Mouse (Mus musculus): ENCODE measurements around the gene Elovl6. TPM values are rescaled to one million over a fixed set of nuclear protein-coding genes. Genes with fewer than 3 reads are reported as not detected.

Elovl6 gene
- polyA plus RNA-seq, 1 experiment from 2014 or later, result 4.1 TPM

- DNase-seq (ENCODE audit: low spot score) (no peak), ATAC-seq (no peak)
- H3K4me3 ChIP-seq (ENCODE audit: low read depth, low read length), result no peak overlapping the region
- no peak for TF ChIP-seq CTCF (IDR thresholded peaks at IDR 0.05)
- TF ChIP-seq EP300 (IDR thresholded peaks at IDR 0.05), result no peak
- 70% methylated on average over 3 of the region's 3 CpGs for WGBS
- H3K36me3 ChIP-seq (ENCODE audit: insufficient read depth, low read length), result no peaks in the 10 kb centered on the region
- no peaks in the 10 kb centered on the region for H3K27me3 ChIP-seq (replicated peaks; ENCODE audit: insufficient read depth, low read length)
- no peaks in the 10 kb centered on the region for H3K4me1 ChIP-seq (ENCODE audit: insufficient read depth, low read depth, low read length)
- no peak overlapping the region for H3K27ac ChIP-seq (ENCODE audit: low read length)
- no peak overlapping the region for H3K4me2 ChIP-seq (replicated peaks; ENCODE audit: low read depth, low read length)
- H3K9ac ChIP-seq (replicated peaks; ENCODE audit: low read depth), result no peak overlapping the region
- no peaks in the 10 kb centered on the region for H3K9me3 ChIP-seq (ENCODE audit: low read length)
These were observed 61.6 kb downstream of the Elovl6 start for GRCm38 (mm10) chr3:129593735-129594134.

GRCm38 (mm10) chr3:129596098-129596497, 63.9 kb downstream of the Elovl6 start:
- no peak overlapping the region for H3K4me2 ChIP-seq (replicated peaks; ENCODE audit: low read depth, low read length)
- no peak for ATAC-seq

GRCm38 (mm10) chr3:129602289-129602688, 70.1 kb downstream of the Elovl6 start:
- 63% methylated on average over 9 of the region's 9 CpGs for WGBS
- Histone ChIP-seq H3K4me1 (ENCODE audit: insufficient read depth, low read depth, low read length) (no peaks in the 10 kb centered on the region), H3K27ac (ENCODE audit: low read length) (no peak overlapping the region), H3K36me3 (ENCODE audit: insufficient read depth, low read length) (no peaks in the 10 kb centered on the region), H3K9ac (replicated peaks; ENCODE audit: low read depth) (no peak overlapping the region), H3K9me3 (ENCODE audit: low read length) (no peaks in the 10 kb centered on the region), H3K4me3 (ENCODE audit: low read depth, low read length) (no peak overlapping the region), H3K4me2 (replicated peaks; ENCODE audit: low read depth, low read length) (no peak overlapping the region), H3K27me3 (replicated peaks; ENCODE audit: insufficient read depth, low read length) (no peaks in the 10 kb centered on the region)
- TF ChIP-seq EP300 (IDR thresholded peaks at IDR 0.05) (no peak), CTCF (IDR thresholded peaks at IDR 0.05) (no peak)
- ATAC-seq (no peak), DNase-seq (ENCODE audit: low spot score) (no peak)

More at GRCm38 (mm10) chr3:129596098-129596497, 63.9 kb downstream of the Elovl6 start:
- Histone ChIP-seq H3K27me3 (replicated peaks; ENCODE audit: insufficient read depth, low read length) (no peaks in the 10 kb centered on the region), H3K27ac (ENCODE audit: low read length) (no peak overlapping the region), H3K9me3 (ENCODE audit: low read length) (no peaks in the 10 kb centered on the region), H3K4me1 (ENCODE audit: insufficient read depth, low read depth, low read length) (no peaks in the 10 kb centered on the region), H3K9ac (replicated peaks; ENCODE audit: low read depth) (no peak overlapping the region), H3K36me3 (ENCODE audit: insufficient read depth, low read length) (no peaks in the 10 kb centered on the region), H3K4me3 (ENCODE audit: low read depth, low read length) (no peak overlapping the region)
- no peak for DNase-seq (ENCODE audit: low spot score)
- 82% methylated on average over 6 of the region's 6 CpGs for WGBS
- TF ChIP-seq EP300 (IDR thresholded peaks at IDR 0.05) (no peak), CTCF (IDR thresholded peaks at IDR 0.05) (no peak)

GRCm38 (mm10) chr3:129605487-129605886, 73.3 kb downstream of the Elovl6 start:
- Histone ChIP-seq H3K27me3 (replicated peaks; ENCODE audit: insufficient read depth, low read length) (no peaks in the 10 kb centered on the region), H3K27ac (ENCODE audit: low read length) (no peak overlapping the region), H3K36me3 (ENCODE audit: insufficient read depth, low read length) (no peaks in the 10 kb centered on the region), H3K4me1 (ENCODE audit: insufficient read depth, low read depth, low read length) (no peaks in the 10 kb centered on the region), H3K9me3 (ENCODE audit: low read length) (no peaks in the 10 kb centered on the region), H3K4me2 (replicated peaks; ENCODE audit: low read depth, low read length) (no peak overlapping the region), H3K9ac (replicated peaks; ENCODE audit: low read depth) (no peak overlapping the region), H3K4me3 (ENCODE audit: low read depth, low read length) (no peak overlapping the region)
- ATAC-seq, result no peak
- DNase-seq (ENCODE audit: low spot score), result no peak
- TF ChIP-seq EP300 (IDR thresholded peaks at IDR 0.05) (no peak), CTCF (IDR thresholded peaks at IDR 0.05) (no peak)
- 82% methylated on average over 7 of the region's 7 CpGs for WGBS

GRCm38 (mm10) chr3:129605934-129606333, 73.8 kb downstream of the Elovl6 start:
- ATAC-seq (no peak), DNase-seq (ENCODE audit: low spot score) (no peak)
- WGBS, result 81% methylated on average over 6 of the region's 6 CpGs
- H3K27me3 ChIP-seq (replicated peaks; ENCODE audit: insufficient read depth, low read length), result no peaks in the 10 kb centered on the region
- H3K36me3 ChIP-seq (ENCODE audit: insufficient read depth, low read length), result no peaks in the 10 kb centered on the region
- TF ChIP-seq EP300 (IDR thresholded peaks at IDR 0.05) (no peak), CTCF (IDR thresholded peaks at IDR 0.05) (no peak)
- no peak overlapping the region for H3K9ac ChIP-seq (replicated peaks; ENCODE audit: low read depth)
- no peak overlapping the region for H3K27ac ChIP-seq (ENCODE audit: low read length)
- H3K4me1 ChIP-seq (ENCODE audit: insufficient read depth, low read depth, low read length), result no peaks in the 10 kb centered on the region
- no peaks in the 10 kb centered on the region for H3K9me3 ChIP-seq (ENCODE audit: low read length)
- H3K4me3 ChIP-seq (ENCODE audit: low read depth, low read length), result no peak overlapping the region
- no peak overlapping the region for H3K4me2 ChIP-seq (replicated peaks; ENCODE audit: low read depth, low read length)

- Histone ChIP-seq H3K4me3 (ENCODE audit: low read depth, low read length) (no peak overlapping the region), H3K36me3 (ENCODE audit: insufficient read depth, low read length) (no peaks in the 10 kb centered on the region), H3K9ac (replicated peaks; ENCODE audit: low read depth) (no peak overlapping the region), H3K9me3 (ENCODE audit: low read length) (no peaks in the 10 kb centered on the region), H3K27ac (ENCODE audit: low read length) (no peak overlapping the region), H3K27me3 (replicated peaks; ENCODE audit: insufficient read depth, low read length) (peaks cover 6% of the 10 kb centered on the region; the same call in 1 of the 2 replicates), H3K4me1 (ENCODE audit: insufficient read depth, low read depth, low read length) (no peaks in the 10 kb centered on the region), H3K4me2 (replicated peaks; ENCODE audit: low read depth, low read length) (no peak overlapping the region)
- 75% methylated on average over 8 of the region's 8 CpGs for WGBS
- DNase-seq (ENCODE audit: low spot score) (peak; percentile 64), ATAC-seq (peak; percentile 43)
- TF ChIP-seq EP300 (IDR thresholded peaks at IDR 0.05) (no peak), CTCF (IDR thresholded peaks at IDR 0.05) (no peak)
These were observed 79.5 kb downstream of the Elovl6 start for GRCm38 (mm10) chr3:129611626-129612025.
